Mouse (Mus musculus) limb, embryonic 14.5 days (tissue): ENCODE measurements around the gene Kcns1. TPM values are rescaled to one million over a fixed set of nuclear protein-coding genes. Genes with fewer than 3 reads are reported as not detected.

Experiments
- ATAC-seq: fragments of 200-750 bp; cut with Nextera tagmentation; 2 replicates; pipeline ENCODE4 v1.8.0; 2017; ENCODE audit warnings: low read depth, moderate number of reproducible peaks, moderate TSS enrichment; ENCODE audit not compliant: low FRiP score
- DNase-seq: peaks from one replicate; pipeline ENCODE4 v3.0.0-alpha.2; 2015; ENCODE audit warnings: low spot score
- H3K27ac ChIP-seq: fragments of 300-500 bp; sonication (generic); replicated peaks from 2 replicates; pipeline ENCODE4 v1.5.1; 2014; ENCODE audit warnings: low read depth, mild to moderate bottlenecking, low read length, moderate library complexity, mixed read lengths
- H3K27me3 ChIP-seq: fragments of 300-500 bp; sonication (generic); 2 replicates; pipeline ENCODE4 v1.6.1; 2014; ENCODE audit warnings: low read length, mixed read lengths; ENCODE audit not compliant: control insufficient read depth, insufficient read depth
- H3K36me3 ChIP-seq: fragments of 300-500 bp; sonication (generic); 2 replicates; pipeline ENCODE4 v1.6.1; 2014; ENCODE audit warnings: mild to moderate bottlenecking, low read length, moderate library complexity, mixed read lengths; ENCODE audit not compliant: control insufficient read depth, insufficient read depth
- H3K4me1 ChIP-seq: fragments of 300-500 bp; sonication (generic); 2 replicates; pipeline ENCODE4 v1.6.1; 2014; ENCODE audit warnings: antibody characterized with exemption, low read length, mixed read lengths; ENCODE audit not compliant: control insufficient read depth, insufficient read depth
- H3K4me2 ChIP-seq: fragments of 300-500 bp; sonication (generic); replicated peaks from 2 replicates; pipeline ENCODE4 v1.6.1; 2014; ENCODE audit warnings: low read depth, mild to moderate bottlenecking, low read length, moderate library complexity; ENCODE audit not compliant: severe bottlenecking
- H3K4me3 ChIP-seq: fragments of 300-500 bp; sonication (generic); replicated peaks from 2 replicates; pipeline ENCODE4 v1.5.1; 2014; ENCODE audit warnings: low read length
- H3K9ac ChIP-seq: fragments of 300-500 bp; sonication (generic); 2 replicates; pipeline ENCODE4 v1.6.1; 2014; ENCODE audit warnings: mild to moderate bottlenecking, low read depth, low read length, moderate library complexity; ENCODE audit not compliant: severe bottlenecking
- H3K9me3 ChIP-seq: fragments of 300-500 bp; sonication (generic); 2 replicates; pipeline ENCODE4 v1.6.1; 2016; ENCODE audit warnings: low read length; ENCODE audit not compliant: control insufficient read depth
- POLR2A ChIP-seq: fragments of 200-500 bp; IDR thresholded peaks from 2 replicates; pipeline ENCODE4 v1.8.0; 2012; ENCODE audit warnings: inconsistent platforms, mild to moderate bottlenecking, moderate library complexity, borderline replicate concordance; ENCODE audit not compliant: insufficient read depth, insufficient read length; ENCODE audit errors: extremely low read depth
- WGBS: fragments of 180-500 bp; shearing (Covaris S2); extraction: QIAGEN DNeasy Blood & Tissue Kit; methylation state at CpG from one replicate; pipeline ENCODE4 v1.1.7; 2014; 5-methylcytosine and 5-hydroxymethylcytosine counted together
- polyA plus RNA-seq, 2 experiments: library from polyadenylated mRNA; depleted of rRNA in 1 of 2; stranded (reverse) in 1 of 2; unstranded in 1 of 2; fragments of >200 nt; fragmentation: Nextera tagmentation in 1 of 2; extraction: Ambion mirVana in 1 of 2; gene quantifications; 2 replicates each; pipeline versions ENCODE4 v1.2.1 to v1.2.3; 2012 to 2014

Kcns1 gene
- polyA plus RNA-seq, 2 experiments = 2.7 to 6.8 TPM

DNA sequence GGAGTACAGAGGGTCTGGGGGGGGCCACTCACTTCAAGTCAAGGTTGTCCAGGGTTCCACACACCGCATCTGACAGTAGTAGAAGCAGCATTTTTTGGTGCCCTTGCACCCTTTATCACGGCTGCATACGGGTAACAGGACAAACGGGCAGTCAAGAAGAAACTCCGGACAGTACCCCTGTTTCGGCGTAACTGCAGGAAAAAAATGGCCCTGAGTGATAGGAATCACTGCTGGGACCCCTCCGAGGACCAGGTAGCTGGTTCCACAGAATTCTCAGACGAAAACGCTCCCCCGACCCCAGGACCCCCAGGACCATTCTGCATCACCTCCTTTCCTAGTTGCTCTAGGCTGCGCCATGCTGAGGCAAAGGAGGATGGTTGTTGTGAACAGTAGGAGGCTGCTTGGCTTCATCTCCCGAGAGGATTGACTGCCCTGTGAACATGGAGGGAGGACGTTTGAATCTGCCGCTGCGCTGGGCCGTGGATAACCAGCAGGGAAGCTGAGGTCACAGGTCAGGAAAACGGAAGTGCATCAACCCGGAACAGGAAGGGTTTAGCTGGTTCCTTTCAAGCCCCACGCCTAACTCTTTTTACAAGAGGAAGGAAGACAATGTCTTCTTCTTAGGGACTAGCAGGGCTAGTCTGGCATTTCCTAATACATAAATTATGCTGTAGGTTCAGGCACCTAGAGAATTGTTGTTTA lies 28.9 kb upstream of the Kcns1 start, which contains the start of gene Wfdc15a:
Wfdc15a (minus strand) TSS at position 505 of the 702 bp plus-strand sequence.
- Histone ChIP-seq H3K36me3 (no peaks in the 10 kb centered on the region), H3K27me3 (no peaks in the 10 kb centered on the region), H3K9ac (no peak within 1 kb of the TSS), H3K4me1 (no peaks in the 10 kb centered on the region), H3K4me2 (no peak within 1 kb of the TSS), H3K27ac (no peak within 1 kb of the TSS), H3K9me3 (no peaks in the 10 kb centered on the region), H3K4me3 (no peak within 1 kb of the TSS)
- no peak for TF ChIP-seq POLR2A
- DNase-seq (no peak), ATAC-seq (no peak)
- 86% methylated on average over 20 of the region's 20 CpGs for WGBS

DNA sequence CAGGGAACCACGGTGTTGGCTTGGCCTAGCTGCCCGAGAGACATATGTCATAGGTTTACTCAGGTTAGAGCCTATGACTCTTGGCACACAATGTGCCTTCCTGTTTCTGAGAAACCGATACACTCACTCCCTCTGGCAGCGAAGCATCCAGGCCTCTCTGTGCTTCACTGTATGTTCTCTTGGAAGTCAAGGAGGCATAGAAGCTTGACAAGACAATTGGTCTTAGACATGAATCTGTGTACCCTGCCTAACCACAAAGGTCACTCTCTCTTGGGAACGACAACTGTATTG lies 25.7 kb upstream of the Kcns1 start:
- Histone ChIP-seq H3K9ac (no peak overlapping the region), H3K4me2 (no peak overlapping the region), H3K36me3 (no peaks in the 10 kb centered on the region), H3K27ac (no peak overlapping the region), H3K4me3 (no peak overlapping the region), H3K27me3 (no peaks in the 10 kb centered on the region), H3K4me1 (no peaks in the 10 kb centered on the region), H3K9me3 (no peaks in the 10 kb centered on the region)
- DNase-seq = no peak
- no peak for TF ChIP-seq POLR2A
- no peak for ATAC-seq
- 77% methylated on average over 5 of the region's 5 CpGs for WGBS

DNA sequence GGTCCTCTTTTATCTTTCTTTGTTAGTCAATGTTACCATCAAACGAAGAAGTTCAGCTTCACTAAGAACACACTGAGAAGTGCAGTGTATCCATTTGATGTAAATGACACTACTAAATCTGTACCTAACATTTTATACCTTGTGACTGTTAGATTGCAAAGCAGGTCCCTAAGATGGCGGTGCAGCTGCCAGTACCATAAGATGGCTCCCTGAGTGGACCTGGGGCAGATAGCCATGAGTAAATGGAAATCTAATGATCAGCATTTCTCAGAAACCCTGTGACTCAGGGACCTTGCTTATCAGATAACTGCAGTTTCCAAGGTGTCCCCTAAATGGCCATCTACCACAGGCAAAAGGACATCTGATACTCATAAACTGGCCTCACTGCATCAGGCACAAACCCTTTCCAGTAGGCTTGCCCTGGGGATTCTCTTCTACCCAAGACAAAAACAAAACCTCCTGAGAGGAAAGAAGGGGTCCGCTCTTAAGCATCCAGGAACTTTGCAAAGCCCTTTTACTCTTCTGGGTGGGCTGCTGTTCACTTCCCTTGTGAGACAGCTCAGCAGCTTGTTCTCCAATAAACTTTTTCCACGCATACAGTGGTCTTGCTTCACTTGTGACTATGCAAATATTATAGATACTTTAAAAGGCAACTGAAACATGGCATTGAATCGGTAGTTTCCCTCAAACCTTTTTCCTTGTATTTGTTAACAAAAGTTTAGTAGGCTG lies 25.2 kb upstream of the Kcns1 start:
- H3K4me2 ChIP-seq = no peak overlapping the region
- no peak overlapping the region for H3K4me3 ChIP-seq
- no peaks in the 10 kb centered on the region for H3K27me3 ChIP-seq
- TF ChIP-seq POLR2A = no peak
- DNase-seq (no peak), ATAC-seq (no peak)
- H3K36me3 ChIP-seq = no peaks in the 10 kb centered on the region
- H3K27ac ChIP-seq = no peak overlapping the region
- 72% methylated on average over 5 of the region's 5 CpGs for WGBS
- H3K9ac ChIP-seq = no peak overlapping the region
- no peaks in the 10 kb centered on the region for H3K9me3 ChIP-seq
- H3K4me1 ChIP-seq = no peaks in the 10 kb centered on the region

DNA sequence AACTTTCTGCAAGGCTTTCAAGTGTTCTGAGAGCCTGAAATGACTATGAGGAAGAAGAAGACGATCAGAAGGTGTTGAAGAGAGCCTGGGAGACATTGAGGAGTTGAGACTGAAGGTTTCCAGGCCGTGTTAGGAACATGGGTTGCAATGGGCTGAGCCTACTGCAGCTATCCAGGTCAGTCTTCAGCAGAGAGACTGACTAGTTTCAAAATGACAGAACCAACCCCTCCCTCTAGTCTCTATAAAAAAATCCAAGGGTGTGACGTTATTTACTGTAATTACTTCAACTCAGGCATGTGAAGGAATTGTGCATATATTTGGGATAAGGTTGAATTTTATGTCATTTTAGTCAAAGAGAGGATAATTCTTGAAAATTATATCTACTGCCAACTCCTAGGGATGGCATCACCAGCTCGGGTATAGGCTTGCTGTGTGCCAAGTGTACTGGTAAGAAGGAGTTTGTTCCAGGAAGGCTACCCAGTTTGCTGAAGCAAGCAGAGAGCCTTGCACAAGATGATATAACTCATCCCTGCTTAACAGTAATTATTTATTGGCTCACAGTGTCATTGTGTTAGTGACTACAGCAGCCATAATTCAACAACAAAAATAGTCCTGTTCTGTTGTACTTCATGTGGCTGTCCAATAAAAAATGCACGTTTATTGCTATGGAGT lies 24.2 kb upstream of the Kcns1 start:
- TF ChIP-seq POLR2A = no peak
- WGBS = 70% methylated on average over 5 of the region's 5 CpGs
- ATAC-seq (no peak), DNase-seq (no peak)
- Histone ChIP-seq H3K27me3 (no peaks in the 10 kb centered on the region), H3K27ac (no peak overlapping the region), H3K9me3 (no peaks in the 10 kb centered on the region), H3K4me1 (no peaks in the 10 kb centered on the region), H3K4me2 (no peak overlapping the region), H3K36me3 (no peaks in the 10 kb centered on the region), H3K4me3 (no peak overlapping the region), H3K9ac (no peak overlapping the region)

DNA sequence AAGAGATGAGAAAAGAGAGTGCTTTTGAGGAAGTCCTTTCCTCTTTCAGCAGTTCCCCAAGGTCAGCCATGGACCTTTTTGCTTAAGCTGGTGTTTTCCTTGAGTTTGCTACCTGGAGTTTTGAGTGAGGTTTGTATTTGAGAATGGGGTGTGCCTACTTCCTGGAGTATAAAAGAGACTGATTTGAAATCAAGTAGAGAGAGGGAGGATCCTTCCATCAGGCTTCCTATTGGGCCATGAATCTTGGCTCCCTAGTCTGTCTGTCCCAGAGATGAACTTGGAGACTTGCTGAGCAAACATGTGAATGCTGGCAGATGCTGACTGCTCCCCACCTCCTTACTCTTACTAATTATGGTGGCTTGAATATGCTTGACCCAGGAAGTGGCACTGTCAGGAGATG lies 21.4 kb upstream of the Kcns1 start:
- Histone ChIP-seq H3K4me2 (no peak overlapping the region), H3K9me3 (no peaks in the 10 kb centered on the region), H3K27me3 (no peaks in the 10 kb centered on the region), H3K4me1 (no peaks in the 10 kb centered on the region), H3K4me3 (no peak overlapping the region), H3K36me3 (no peaks in the 10 kb centered on the region), H3K9ac (no peak overlapping the region), H3K27ac (no peak overlapping the region)
- TF ChIP-seq POLR2A = no peak
- DNase-seq (no peak), ATAC-seq (no peak)
